Mouse (Mus musculus): ENCODE measurements at regions not wholly inside any gene's neighbourhood (a gene's known extent, or its start where the extent isn't known, plus 50 kb on each side); places are given as distances from the start of the nearest gene placed in this dataset.

DNA sequence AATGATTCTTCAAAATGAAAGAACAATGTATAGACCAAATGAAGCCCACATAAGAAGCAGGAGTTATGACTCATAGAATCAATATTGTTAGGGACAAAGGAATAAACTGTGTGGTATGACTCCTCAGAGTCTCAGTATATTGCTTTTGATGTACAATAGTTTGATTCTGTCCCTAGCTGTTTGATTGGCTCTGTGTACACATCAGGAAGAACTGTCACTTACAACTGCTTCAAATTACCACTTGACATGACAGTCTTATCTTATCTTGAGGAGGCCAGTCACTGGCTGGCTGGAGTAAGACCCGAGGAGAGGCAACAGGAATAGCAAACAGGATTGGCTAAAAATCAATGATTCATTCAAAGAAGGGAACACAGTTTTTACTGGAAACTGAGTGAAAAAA, 1333.5 kb upstream of the Gm38303 start:
- no peak for DNase-seq (ENCODE audit: low read depth, low spot score)

DNA sequence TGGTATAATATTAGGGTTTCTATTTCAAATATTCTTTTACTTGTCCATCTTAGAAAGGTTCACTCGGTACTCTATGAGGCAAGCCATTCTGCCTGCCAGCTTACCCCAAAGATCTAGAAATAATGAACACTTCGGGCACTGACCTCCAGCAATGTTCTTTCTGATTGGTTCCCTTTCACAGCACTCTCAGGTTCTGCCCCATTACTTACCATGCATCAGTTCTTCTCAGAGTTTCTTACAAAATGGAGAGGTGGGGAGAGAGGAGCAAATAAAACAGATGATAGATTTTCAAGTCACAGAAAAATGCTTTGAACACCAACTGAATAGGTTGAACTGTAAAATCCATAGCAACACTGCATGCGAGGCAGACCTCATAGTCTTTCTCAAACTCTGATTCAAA, 1303.8 kb upstream of the Gm38303 start:
- DNase-seq (ENCODE audit: low read depth, low spot score): no peak

DNA sequence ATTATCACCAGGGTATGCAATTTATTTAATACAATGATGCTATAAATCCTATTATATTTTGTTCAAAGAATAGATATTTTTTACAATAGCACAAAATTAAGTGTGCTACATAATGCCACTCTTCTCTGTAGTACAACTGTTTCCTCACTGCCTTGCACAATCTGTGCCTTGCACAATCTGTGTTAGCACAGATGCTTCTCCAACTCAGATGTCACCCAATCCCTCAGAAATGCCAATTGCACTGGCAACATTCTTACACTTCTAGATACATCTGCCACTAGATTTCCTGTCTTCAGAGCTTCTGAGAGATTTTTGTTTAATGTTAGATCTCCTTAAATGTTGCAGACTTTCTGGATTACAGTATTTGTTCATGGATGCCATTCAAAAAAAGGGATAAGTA, 1266.0 kb upstream of the Gm38303 start:
- peak; percentile 49 for DNase-seq (ENCODE audit: low read depth, low spot score)

- DNase-seq (ENCODE audit: low read depth, low spot score): no peak
These were observed 1228.4 kb upstream of the Gm38303 start for GRCm38 (mm10) chr3:11563851-11564250.

DNA sequence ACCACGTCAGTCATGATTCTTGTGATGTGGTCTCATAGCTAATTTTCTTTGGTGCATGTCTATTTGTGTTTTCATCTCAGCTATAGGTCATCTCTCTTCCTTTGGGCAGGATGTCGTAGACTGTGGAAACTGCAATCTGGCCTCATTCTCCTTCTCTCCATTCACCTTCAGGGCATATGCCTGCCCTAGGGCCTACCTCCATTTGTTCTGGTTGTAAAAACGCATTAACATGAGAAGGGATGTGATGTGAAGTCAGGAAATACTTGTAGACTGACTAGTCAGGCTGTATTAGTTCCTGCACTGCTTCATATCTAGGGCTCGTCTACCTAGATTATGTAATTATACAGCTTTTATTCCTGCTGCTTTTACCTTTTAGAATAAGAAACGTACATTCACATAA, 1227.4 kb upstream of the Gm38303 start:
- DNase-seq (ENCODE audit: low read depth, low spot score): no peak
